Mouse (Mus musculus) thymus, postnatal 10 days (tissue): ENCODE measurements at regions not wholly inside any gene's neighbourhood (a gene's known extent, or its start where the extent isn't known, plus 50 kb on each side); places are given as distances from the start of the nearest gene placed in this dataset.

Experiments used
- DNase-seq, 2 experiments: peaks; one replicate each; pipeline ENCODE4 v3.0.0; 2021; ENCODE audit warnings: low spot score in 2 of 2

- no peak for DNase-seq
These were observed 99.6 kb upstream of the Fam241a start for GRCm38 (mm10) chr3:127995678-127996077.

GRCm38 (mm10) chr3:127987583-127987982 is 91.5 kb upstream of the Fam241a start:
- no peak for DNase-seq

GRCm38 (mm10) chr3:127985165-127985564 is 89.0 kb upstream of the Fam241a start:
- no peak for DNase-seq

- DNase-seq: no peak
These were observed 81.1 kb upstream of the Fam241a start for GRCm38 (mm10) chr3:127977240-127977639.

GRCm38 (mm10) chr3:127970891-127971290 is 74.8 kb upstream of the Fam241a start:
- DNase-seq: peak in 1 of 2 experiments; percentile 47

- no peak for DNase-seq
These were observed 71.0 kb upstream of the Fam241a start for GRCm38 (mm10) chr3:127967170-127967569.

GRCm38 (mm10) chr3:127966214-127966613 is 70.1 kb upstream of the Fam241a start:
- no peak for DNase-seq

- DNase-seq: no peak
These were observed 63.0 kb upstream of the Fam241a start for GRCm38 (mm10) chr3:127958919-127959684.

GRCm38 (mm10) chr3:127954856-127955255 is 58.7 kb upstream of the Fam241a start:
- no peak for DNase-seq

GRCm38 (mm10) chr3:127953610-127954009 is 57.5 kb upstream of the Fam241a start:
- no peak for DNase-seq

- DNase-seq: peak in 1 of 2 experiments; percentile 49
These were observed 52.9 kb upstream of the Fam241a start for GRCm38 (mm10) chr3:127948898-127949620.

GRCm38 (mm10) chr3:127948326-127948725 is 52.2 kb upstream of the Fam241a start:
- DNase-seq: no peak
